Comparison of ENCODE assay signal across 8 mouse cellular contexts in the genomic region with DNA sequence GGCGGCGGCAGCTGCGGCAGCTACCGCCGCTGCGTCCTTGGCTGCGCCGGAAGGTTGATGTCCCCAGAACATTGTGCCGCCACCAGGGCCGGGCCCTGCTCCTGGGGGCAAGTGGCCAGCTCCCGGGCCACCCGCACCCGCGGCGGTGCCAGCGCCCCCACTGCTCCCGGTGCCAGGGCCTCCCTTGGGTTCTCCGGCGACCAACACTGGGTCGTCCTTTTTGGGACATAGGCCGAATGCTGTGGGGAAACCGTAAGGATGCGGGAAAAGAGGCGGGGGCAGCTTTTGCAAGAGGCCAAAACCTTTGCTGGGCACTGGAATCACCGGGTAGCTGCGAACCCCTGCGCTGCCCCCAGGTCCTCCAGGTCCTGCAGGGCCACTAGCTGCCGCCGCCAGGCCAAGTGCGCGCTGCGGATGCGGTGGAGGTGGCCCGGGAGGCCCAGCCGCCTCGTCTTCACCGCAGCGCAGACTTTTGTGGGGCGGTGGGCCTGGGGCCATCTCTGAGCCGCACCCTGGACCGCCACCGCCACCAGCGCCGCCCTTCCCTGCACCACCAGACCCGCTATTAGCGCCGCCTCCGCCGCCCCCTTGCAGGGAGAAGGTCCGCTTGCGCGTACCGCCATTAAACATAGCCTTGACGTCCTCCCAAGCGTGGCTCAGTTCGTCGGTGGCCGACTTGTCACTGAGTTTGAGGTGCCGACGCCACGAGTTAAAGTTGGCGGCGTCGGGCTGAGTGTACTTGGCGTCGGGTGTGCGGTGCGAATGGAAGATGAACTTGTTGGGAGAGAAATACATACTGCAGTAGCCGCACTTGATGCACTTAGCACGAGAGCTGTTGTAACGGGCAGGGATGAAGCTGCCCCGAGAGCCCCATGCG. TPM values are rescaled to one million over a fixed set of nuclear protein-coding genes. Genes with fewer than 3 reads are reported as not detected.
DNase-seq lines count a peak whose midpoint lies in the region; ATAC-seq and TF ChIP-seq lines count a peak whose summit lies in the region.

No protein-coding gene starts in this region.

- H3K27me3 ChIP-seq in heart, embryonic 11.5 days (ENCODE audit: control insufficient read depth, insufficient read depth, low read length): peaks cover 100% of the 10 kb centered on the region
- peaks cover 74% of the 10 kb centered on the region for H3K27me3 ChIP-seq in hindbrain, embryonic 16.5 days (replicated peaks; ENCODE audit: control insufficient read depth, insufficient read depth, low read length)
- H3K27me3 ChIP-seq in midbrain, postnatal 0 days (ENCODE audit: insufficient read depth, low read length): peaks cover 75% of the 10 kb centered on the region

- H3K9ac ChIP-seq in heart, embryonic 11.5 days (ENCODE audit: low read depth, low read length): no peak overlapping the region
- peak overlapping the region; percentile 56 for H3K9ac ChIP-seq in hindbrain, embryonic 16.5 days (ENCODE audit: low read depth, low read length)
- H3K9ac ChIP-seq in midbrain, postnatal 0 days (replicated peaks; ENCODE audit: low read length, poor library complexity, severe bottlenecking): no peak overlapping the region

- intact Hi-C loops in heart, postnatal 14 days (cut with DNase I): no loop called here

- no peaks in the 10 kb centered on the region for H3K36me3 ChIP-seq in heart, embryonic 11.5 days (ENCODE audit: control insufficient read depth, insufficient read depth, low read length)
- H3K36me3 ChIP-seq in hindbrain, embryonic 16.5 days (ENCODE audit: control insufficient read depth, insufficient read depth, low read length): no peaks in the 10 kb centered on the region
- no peaks in the 10 kb centered on the region; the same call in 1 of the 2 replicates for H3K36me3 ChIP-seq in midbrain, postnatal 0 days (ENCODE audit: insufficient read depth, low read length)

- peak overlapping the region; percentile 57 for H3K4me2 ChIP-seq in heart, embryonic 11.5 days
- peak overlapping the region; percentile 69 for H3K4me2 ChIP-seq in hindbrain, embryonic 16.5 days (ENCODE audit: low read length)
- H3K4me2 ChIP-seq in midbrain, postnatal 0 days (ENCODE audit: low read depth, low read length, poor library complexity, severe bottlenecking): 0 out of 2 replicates have a peak overlapping the region, but pooled peaks have one; percentile 12

- 3% methylated on average over 73 of the region's 73 CpGs for WGBS in heart, embryonic 11.5 days (ENCODE audit: insufficient replicate concordance)
- 1% methylated on average over 70 of the region's 73 CpGs for WGBS in hindbrain, embryonic 16.5 days
- 1% methylated on average over 57 of the region's 73 CpGs for WGBS in midbrain, postnatal 0 days

- H3K4me3 ChIP-seq in heart, embryonic 11.5 days (ENCODE audit: low read depth, low read length): peak overlapping the region; percentile 32
- peak overlapping the region; percentile 50 for H3K4me3 ChIP-seq in hindbrain, embryonic 16.5 days (ENCODE audit: low read length)
- peak overlapping the region; percentile 15; the same call in 1 of the 2 replicates for H3K4me3 ChIP-seq in midbrain, postnatal 0 days (ENCODE audit: low read depth, low read length)

- DNase-seq in heart, postnatal 14 days: no peak
- peak; percentile 54 for DNase-seq in embryo, embryonic 10.5 days (ENCODE audit: low spot score)
- DNase-seq in midbrain, postnatal 0 days (ENCODE audit: low spot score): no peak
- DNase-seq in urinary bladder, adult 18-20 months (ENCODE audit: low spot score in 2 of 2): no peak
- no peak for DNase-seq in spleen, postnatal 14 days (ENCODE audit: low spot score in 2 of 2)

- no peaks in the 10 kb centered on the region for H3K9me3 ChIP-seq in heart, embryonic 11.5 days (replicated peaks; ENCODE audit: control insufficient read depth, low read length)
- H3K9me3 ChIP-seq in hindbrain, embryonic 16.5 days (ENCODE audit: control insufficient read depth, low read length): no peaks in the 10 kb centered on the region
- no peaks in the 10 kb centered on the region for H3K9me3 ChIP-seq in midbrain, postnatal 0 days (ENCODE audit: low read length)

- peaks cover 25% of the 10 kb centered on the region for H3K4me1 ChIP-seq in heart, embryonic 11.5 days (ENCODE audit: control insufficient read depth, insufficient read depth, low read length)
- peaks cover 30% of the 10 kb centered on the region for H3K4me1 ChIP-seq in hindbrain, embryonic 16.5 days (ENCODE audit: control insufficient read depth, insufficient read depth, low read depth, low read length)
- 0 out of 2 replicates have a peak, but pooled peaks cover 4% of the 10 kb centered on the region for H3K4me1 ChIP-seq in midbrain, postnatal 0 days (ENCODE audit: insufficient read depth, low read length)

- no peak for TF ChIP-seq CTCF in midbrain, postnatal 0 days (IDR thresholded peaks at IDR 0.05)

- no peak overlapping the region for H3K27ac ChIP-seq in heart, embryonic 11.5 days (ENCODE audit: low read depth, low read length)
- H3K27ac ChIP-seq in hindbrain, embryonic 16.5 days (ENCODE audit: low read depth, low read length): peak overlapping the region; percentile 65
- no peak overlapping the region for H3K27ac ChIP-seq in midbrain, postnatal 0 days (ENCODE audit: low read depth, low read length)

- ATAC-seq in heart, embryonic 11.5 days (replicated peaks; ENCODE audit: insufficient number of reproducible peaks, low FRiP score, low TSS enrichment): no peak
- no peak for ATAC-seq in hindbrain, embryonic 16.5 days
- no peak for ATAC-seq in midbrain, postnatal 0 days (ENCODE audit: low FRiP score)
- ATAC-seq in activated CD4-positive, CD25-positive, alpha-beta regulatory T cell, adult 4 months: no peak

RNA-seq across cellular contexts. Expression of a gene that starts 3.3 kb away (rescaled TPM):
- polyA plus RNA-seq in heart, embryonic 11.5 days (2014; fragmentation: Nextera tagmentation; extraction: Ambion mirVana): not detected in 2 replicates
- not detected for total RNA-seq in heart, postnatal 14 days (2021)
- 10.8 and 11.8 TPM in 2 replicates for polyA plus RNA-seq in hindbrain, embryonic 16.5 days (2015; fragmentation: Nextera tagmentation; extraction: Ambion mirVana)
- 1.2 and 5.5 TPM in 2 replicates for total RNA-seq in midbrain, postnatal 0 days (2014; rRNA removed)
- polyA plus RNA-seq in midbrain, postnatal 0 days (2015; fragmentation: Nextera tagmentation; extraction: Ambion mirVana): 0.07 and 0.26 TPM in 2 replicates
- not detected for polyA plus RNA-seq in activated CD4-positive, CD25-positive, alpha-beta regulatory T cell, adult 4 months (2017; shearing (Covaris generic))

Comparison
In these comparisons a context has a peak if more than half of its experiments do, and no peak if none do; other contexts are left out.
1. H3K4me2 ChIP-seq: peak in every context shown above with its lines; median percentile 69 in hindbrain, embryonic 16.5 days; 57 in heart, embryonic 11.5 days; 12 in midbrain, postnatal 0 days.